ENCODE assay signal across 8 mouse cellular contexts in the genomic region with DNA sequence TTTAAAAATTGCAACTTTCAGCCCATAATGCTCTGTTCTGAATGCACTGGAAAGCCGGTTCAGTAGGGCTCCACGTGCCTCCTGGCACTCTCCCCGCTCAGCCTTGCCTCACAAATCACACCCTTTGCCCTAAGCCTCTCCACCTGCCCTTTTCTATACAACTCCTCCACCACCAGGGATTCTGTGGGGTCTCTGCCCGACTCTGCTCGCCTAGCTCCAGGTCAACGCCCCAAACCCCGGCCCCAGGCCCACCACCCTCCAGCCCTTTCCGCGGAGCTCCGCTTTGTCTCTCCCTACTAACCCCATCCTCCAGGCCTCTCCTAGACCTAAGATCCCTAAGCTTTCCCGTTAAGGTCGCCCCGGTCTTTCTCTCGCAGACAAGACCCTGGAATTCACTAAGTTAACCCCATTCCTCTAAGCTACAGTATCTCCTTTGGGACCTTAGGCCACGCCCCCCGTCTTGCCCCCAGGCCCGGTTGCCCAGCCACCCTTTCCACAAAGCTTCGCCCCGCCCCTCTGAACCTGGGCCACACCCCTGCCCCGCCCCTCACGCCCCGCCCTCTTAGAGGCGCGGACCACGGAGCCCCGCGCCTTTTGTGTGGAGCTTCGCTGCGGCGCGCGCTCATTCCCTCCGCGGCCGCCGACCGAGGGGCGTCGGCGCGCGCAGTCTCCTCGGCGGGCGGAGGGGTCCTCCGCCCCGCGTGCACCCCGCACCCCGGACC. TPM values are rescaled to one million over a fixed set of nuclear protein-coding genes. Genes with fewer than 3 reads are reported as not detected.
DNase-seq lines count a peak whose midpoint lies in the region; ATAC-seq and TF ChIP-seq lines count a peak whose summit lies in the region.

A gene (plus strand): TSS at position 601 of the 722 bp plus-strand sequence.

- peak within 1 kb of the TSS; percentile 93 for H3K27ac ChIP-seq in forebrain, embryonic 14.5 days (ENCODE audit: low read depth, low read length)
- no peak within 1 kb of the TSS for H3K27ac ChIP-seq in liver, embryonic 16.5 days (ENCODE audit: low read length)
- peak within 1 kb of the TSS; percentile 95 for H3K27ac ChIP-seq in neural tube, embryonic 14.5 days (ENCODE audit: low read depth, low read length)

- peak within 1 kb of the TSS; percentile 74 for H3K4me2 ChIP-seq in forebrain, embryonic 14.5 days (ENCODE audit: low read length)
- H3K4me2 ChIP-seq in liver, embryonic 16.5 days (ENCODE audit: low read depth, low read length) = peak within 1 kb of the TSS; percentile 69
- H3K4me2 ChIP-seq in neural tube, embryonic 14.5 days (ENCODE audit: low read depth, low read length) = peak within 1 kb of the TSS; percentile 78

- H3K9me3 ChIP-seq in E14TG2a.4 (ENCODE audit: low read length) = no peaks in the 10 kb centered on the region
- H3K9me3 ChIP-seq in forebrain, embryonic 14.5 days (replicated peaks; ENCODE audit: control insufficient read depth, low read length) = no peaks in the 10 kb centered on the region
- H3K9me3 ChIP-seq in liver, embryonic 16.5 days (replicated peaks; ENCODE audit: control insufficient read depth, low read length) = no peaks in the 10 kb centered on the region
- H3K9me3 ChIP-seq in neural tube, embryonic 14.5 days (ENCODE audit: control insufficient read depth, low read length) = no peaks in the 10 kb centered on the region

- WGBS in forebrain, embryonic 14.5 days = 1% methylated on average over 50 of the region's 50 CpGs
- WGBS in liver, embryonic 16.5 days (ENCODE audit: insufficient replicate concordance) = 4% methylated on average over 49 of the region's 50 CpGs
- WGBS in neural tube, embryonic 14.5 days = 2% methylated on average over 47 of the region's 50 CpGs

- H3K4me1 ChIP-seq in E14TG2a.4 (replicated peaks; ENCODE audit: low read depth, low read length) = peaks cover 39% of the 10 kb centered on the region
- H3K4me1 ChIP-seq in forebrain, embryonic 14.5 days (ENCODE audit: control insufficient read depth, insufficient read depth, low read length) = peaks cover 36% of the 10 kb centered on the region
- no peaks in the 10 kb centered on the region; the same call in 1 of the 2 replicates for H3K4me1 ChIP-seq in liver, embryonic 16.5 days (ENCODE audit: control insufficient read depth, low read depth, low read length)
- peaks cover 26% of the 10 kb centered on the region for H3K4me1 ChIP-seq in neural tube, embryonic 14.5 days (ENCODE audit: control insufficient read depth, insufficient read depth, low read length)

- intact Hi-C loops in heart, postnatal 10 days (cut with DNase I) = loop anchor here (5.0 kb wide), 1 partner anchor 103 kb away; no protein-coding TSS in a partner anchor

- ATAC-seq in forebrain, embryonic 14.5 days = peak; percentile 91
- peak; percentile 83 for ATAC-seq in liver, embryonic 16.5 days (ENCODE audit: low read depth)
- peak; percentile 88 for ATAC-seq in neural tube, embryonic 14.5 days (ENCODE audit: low read depth)

- peak; percentile 77 for DNase-seq in cerebellum, adult 11 months
- peak; percentile 96 for DNase-seq in forebrain, embryonic 14.5 days (ENCODE audit: low spot score)
- DNase-seq in heart, postnatal 10 days = peak; percentile 90 to 91
- peak; percentile 97 for DNase-seq in kidney, postnatal 4 days
- peak; percentile 95 for DNase-seq in testis, postnatal 14 days (ENCODE audit: low spot score)

- H3K36me3 ChIP-seq in E14TG2a.4 (ENCODE audit: insufficient read depth, low read length) = no peaks in the 10 kb centered on the region
- H3K36me3 ChIP-seq in forebrain, embryonic 14.5 days (ENCODE audit: control insufficient read depth, insufficient read depth, low read length) = no peaks in the 10 kb centered on the region
- no peaks in the 10 kb centered on the region for H3K36me3 ChIP-seq in liver, embryonic 16.5 days (ENCODE audit: control insufficient read depth, insufficient read depth)
- H3K36me3 ChIP-seq in neural tube, embryonic 14.5 days (ENCODE audit: control insufficient read depth, insufficient read depth, low read length) = no peaks in the 10 kb centered on the region

- no peak for TF ChIP-seq CTCF in E14TG2a.4 (conservative IDR thresholded peaks at IDR 0.05; ENCODE audit: low read length)

- peak within 1 kb of the TSS; percentile 99 for H3K9ac ChIP-seq in forebrain, embryonic 14.5 days (ENCODE audit: low read length)
- peak within 1 kb of the TSS; percentile 33; the same call in 1 of the 2 replicates for H3K9ac ChIP-seq in liver, embryonic 16.5 days (ENCODE audit: low read depth, low read length)
- peak within 1 kb of the TSS; percentile 100 for H3K9ac ChIP-seq in neural tube, embryonic 14.5 days (replicated peaks; ENCODE audit: low read depth, low read length)

- peak within 1 kb of the TSS; percentile 89 for H3K4me3 ChIP-seq in E14TG2a.4 (replicated peaks; ENCODE audit: low read length)
- H3K4me3 ChIP-seq in forebrain, embryonic 14.5 days (ENCODE audit: low read depth, low read length) = peak within 1 kb of the TSS; percentile 99
- H3K4me3 ChIP-seq in liver, embryonic 16.5 days (ENCODE audit: low read depth, low read length) = peak within 1 kb of the TSS; percentile 56
- H3K4me3 ChIP-seq in neural tube, embryonic 14.5 days (ENCODE audit: low read depth, low read length) = peak within 1 kb of the TSS; percentile 93

- H3K27me3 ChIP-seq in E14TG2a.4 (ENCODE audit: insufficient read depth, low read length) = peaks cover 30% of the 10 kb centered on the region
- no peaks in the 10 kb centered on the region for H3K27me3 ChIP-seq in forebrain, embryonic 14.5 days (replicated peaks; ENCODE audit: control insufficient read depth, insufficient read depth, low read length)
- H3K27me3 ChIP-seq in liver, embryonic 16.5 days (ENCODE audit: control insufficient read depth, insufficient read depth, low read depth, low read length) = peaks cover 37% of the 10 kb centered on the region
- no peaks in the 10 kb centered on the region for H3K27me3 ChIP-seq in neural tube, embryonic 14.5 days (ENCODE audit: control insufficient read depth, insufficient read depth, low read length)

RNA-seq across cellular contexts. Expression of the gene that starts here (rescaled TPM):
- polyA plus RNA-seq in forebrain, embryonic 14.5 days (2014; fragmentation: Nextera tagmentation; extraction: Ambion mirVana) = 208 and 232 TPM in 2 replicates
- 100 to 1,000 TPM; 116 to 118 TPM for total RNA-seq in heart, postnatal 10 days (2021)
- 7.7 and 8.0 TPM in 2 replicates for polyA plus RNA-seq in liver, embryonic 16.5 days (2015; fragmentation: Nextera tagmentation; extraction: Ambion mirVana)
- polyA plus RNA-seq in neural tube, embryonic 14.5 days (2014; fragmentation: Nextera tagmentation; extraction: Ambion mirVana) = 252 and 265 TPM in 2 replicates

Comparison
In these comparisons a context has a peak if more than half of its experiments do, and no peak if none do; other contexts are left out.
1. RNA of the gene that starts here (polyA plus RNA-seq): 252 to 265 TPM in neural tube, embryonic 14.5 days and 208 to 232 TPM in forebrain, embryonic 14.5 days; 7.7 to 8.0 TPM in liver, embryonic 16.5 days; every median in the first group is over 10 times any median in the second.
2. H3K9ac ChIP-seq: peak in every context shown above with its lines; median percentile 100 in neural tube, embryonic 14.5 days; 99 in forebrain, embryonic 14.5 days; 33 in liver, embryonic 16.5 days.
3. Peak in every context shown above with its lines, with median percentiles within 50 percentile points of each other: H3K4me3 ChIP-seq, DNase-seq, ATAC-seq and H3K4me2 ChIP-seq.